Mouse (Mus musculus) forebrain, embryonic 14.5 days (tissue): ENCODE measurements around the gene Hist1h2be. TPM values are rescaled to one million over a fixed set of nuclear protein-coding genes. Genes with fewer than 3 reads are reported as not detected.

Source experiments
- ATAC-seq: fragments of 200-750 bp; cut with Nextera tagmentation; 2 replicates; pipeline ENCODE4 v1.8.0; 2017; ENCODE audit warnings: mild to moderate bottlenecking, moderate library complexity
- DNase-seq: peaks from one replicate; pipeline ENCODE4 v3.0.0-alpha.2; 2015; ENCODE audit warnings: low spot score
- H3K27ac ChIP-seq: fragments of 300-500 bp; sonication (generic); 2 replicates; pipeline ENCODE4 v1.5.1; 2014; ENCODE audit warnings: low read depth, mild to moderate bottlenecking, control low read depth, low read length, moderate library complexity
- H3K27me3 ChIP-seq: fragments of 300-500 bp; sonication (generic); replicated peaks from 2 replicates; pipeline ENCODE4 v1.6.1; 2014; ENCODE audit warnings: low read length, control low read depth, mixed read lengths; ENCODE audit not compliant: control insufficient read depth, insufficient read depth
- H3K36me3 ChIP-seq: fragments of 300-500 bp; sonication (generic); 2 replicates; pipeline ENCODE4 v1.6.1; 2014; ENCODE audit warnings: low read length, control low read depth; ENCODE audit not compliant: control insufficient read depth, insufficient read depth
- H3K4me1 ChIP-seq: fragments of 300-500 bp; sonication (generic); 2 replicates; pipeline ENCODE4 v1.6.1; 2014; ENCODE audit warnings: antibody characterized with exemption, low read length, control low read depth; ENCODE audit not compliant: control insufficient read depth, insufficient read depth
- H3K4me2 ChIP-seq: fragments of 300-500 bp; sonication (generic); 2 replicates; pipeline ENCODE4 v1.6.1; 2014; ENCODE audit warnings: mild to moderate bottlenecking, control low read depth, low read length
- H3K4me3 ChIP-seq: fragments of 300-500 bp; sonication (generic); 2 replicates; pipeline ENCODE4 v1.5.1; 2014; ENCODE audit warnings: low read depth, low read length, control low read depth
- H3K9ac ChIP-seq: fragments of 300-500 bp; sonication (generic); 2 replicates; pipeline ENCODE4 v1.6.1; 2014; ENCODE audit warnings: mild to moderate bottlenecking, low read length, control low read depth, moderate library complexity
- H3K9me3 ChIP-seq: fragments of 300-500 bp; sonication (generic); replicated peaks from 2 replicates; pipeline ENCODE4 v1.6.1; 2016; ENCODE audit warnings: low read length, control low read depth, mixed read lengths; ENCODE audit not compliant: control insufficient read depth
- WGBS: fragments of 180-500 bp; shearing (Covaris S2); extraction: QIAGEN DNeasy Blood & Tissue Kit; methylation state at CpG from one replicate; pipeline ENCODE4 v1.1.7; 2014; 5-methylcytosine and 5-hydroxymethylcytosine counted together
- polyA plus RNA-seq: library from polyadenylated mRNA; unstranded; fragments of >200 nt; fragmentation: Nextera tagmentation; extraction: Ambion mirVana; gene quantifications from 2 replicates; pipeline ENCODE4 v1.2.1, GENCODE M21; 2014

The Hist1h2be gene
- polyA plus RNA-seq, 1 experiment from 2014 or later, result 1.2 TPM

DNA sequence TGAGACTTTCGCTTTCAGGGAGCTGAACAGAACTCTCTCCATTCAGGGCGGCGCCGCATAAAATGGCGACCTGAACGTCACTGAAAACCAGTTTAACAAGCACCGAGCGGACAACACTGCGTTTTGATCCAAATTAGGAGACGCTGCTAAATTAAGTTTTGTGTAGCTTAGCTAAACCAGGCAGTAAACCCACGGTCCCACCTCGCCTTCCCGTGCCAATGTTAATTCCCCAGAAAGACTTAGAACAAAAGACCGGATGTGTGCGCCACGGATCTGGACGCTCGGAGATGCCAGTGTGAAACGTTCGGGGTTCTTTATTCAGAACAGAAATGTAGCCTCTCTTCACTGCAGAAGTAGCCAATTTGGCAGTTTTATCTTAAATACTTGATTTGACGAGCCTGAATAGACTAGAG lies 35.9 kb downstream of the Hist1h2be start:
- H3K27ac ChIP-seq, result peak overlapping the region; percentile 96
- H3K9ac ChIP-seq, result peak overlapping the region; percentile 72
- peak overlapping the region; percentile 93 for H3K4me2 ChIP-seq
- H3K36me3 ChIP-seq, result no peaks in the 10 kb centered on the region
- ATAC-seq (0 out of 2 replicates have a peak, but pooled peaks have one; percentile 21), DNase-seq (peak; percentile 84)
- peak overlapping the region; percentile 42 for H3K4me3 ChIP-seq
- H3K9me3 ChIP-seq, result no peaks in the 10 kb centered on the region
- no peaks in the 10 kb centered on the region for H3K27me3 ChIP-seq
- WGBS, result under 1% methylated on average over 21 of the region's 21 CpGs
- H3K4me1 ChIP-seq, result peaks cover 28% of the 10 kb centered on the region

DNA sequence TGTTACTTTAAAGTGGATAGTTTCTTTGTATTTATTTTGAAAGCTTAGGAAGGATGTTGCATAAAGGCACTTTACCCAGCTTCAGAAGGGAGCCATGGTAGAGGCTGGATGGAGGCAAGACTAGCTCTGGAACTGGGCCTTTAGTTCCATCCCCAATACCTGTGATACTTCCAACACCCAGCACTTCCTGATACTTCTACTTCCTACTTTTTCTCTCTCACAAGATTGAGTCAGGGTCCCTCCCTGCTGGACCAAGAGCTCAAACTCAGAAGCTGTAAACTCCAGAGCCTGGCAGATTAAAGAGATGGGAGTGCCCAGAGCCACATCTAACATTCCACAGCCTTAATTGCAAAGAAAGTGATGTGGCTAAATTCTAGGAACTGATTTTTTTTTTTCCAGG lies 36.6 kb downstream of the Hist1h2be start:
- H3K9ac ChIP-seq, result peak overlapping the region; percentile 72

DNA sequence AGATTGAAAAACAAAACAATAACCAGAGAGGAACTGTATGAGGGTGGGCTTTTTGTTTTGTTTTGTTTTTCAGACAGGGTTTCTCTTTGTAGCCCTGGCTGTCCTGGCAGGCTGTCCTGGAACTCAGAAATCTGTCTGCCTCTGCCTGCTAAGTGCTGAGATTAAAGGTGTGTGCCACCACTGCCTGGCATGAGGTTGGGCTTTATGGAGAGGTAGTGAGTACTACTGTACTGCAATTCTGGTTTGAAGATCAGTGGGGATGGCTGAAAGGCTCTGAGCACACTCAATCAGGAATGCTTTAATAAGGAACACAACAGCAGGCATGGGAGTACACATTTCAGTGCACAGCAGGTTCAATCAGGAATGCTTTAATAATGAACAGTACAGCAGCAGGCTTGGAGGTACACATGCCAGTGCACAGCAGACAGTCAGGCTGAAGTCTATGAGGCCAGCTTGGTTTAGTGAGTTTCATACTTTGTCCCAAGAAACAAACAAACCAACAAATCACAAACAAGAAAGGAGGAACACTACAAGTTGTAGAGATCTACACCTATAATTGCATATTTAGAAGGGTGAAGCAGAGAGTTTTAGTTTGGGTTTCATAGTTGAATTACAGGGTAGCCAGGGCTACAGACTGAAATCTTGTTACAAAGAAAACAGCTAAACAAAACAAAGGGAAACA lies 37.4 kb downstream of the Hist1h2be start:
- H3K9me3 ChIP-seq, result no peaks in the 10 kb centered on the region
- no peak for ATAC-seq
- H3K9ac ChIP-seq, result no peak overlapping the region
- DNase-seq, result peak; percentile 15
- no peaks in the 10 kb centered on the region for H3K27me3 ChIP-seq
- H3K4me1 ChIP-seq, result peaks cover 28% of the 10 kb centered on the region
- H3K4me2 ChIP-seq, result peak overlapping the region; percentile 93
- H3K27ac ChIP-seq, result peak overlapping the region; percentile 96
- H3K36me3 ChIP-seq, result no peaks in the 10 kb centered on the region
- H3K4me3 ChIP-seq, result no peak overlapping the region

More for the DNA sequence above, 36.6 kb downstream of the Hist1h2be start:
- DNase-seq (peak; percentile 6), ATAC-seq (no peak)
- Histone ChIP-seq H3K4me2 (peak overlapping the region; percentile 93), H3K4me1 (peaks cover 28% of the 10 kb centered on the region), H3K9me3 (no peaks in the 10 kb centered on the region), H3K27me3 (no peaks in the 10 kb centered on the region), H3K36me3 (no peaks in the 10 kb centered on the region), H3K27ac (peak overlapping the region; percentile 96), H3K4me3 (peak overlapping the region; percentile 42)

DNA sequence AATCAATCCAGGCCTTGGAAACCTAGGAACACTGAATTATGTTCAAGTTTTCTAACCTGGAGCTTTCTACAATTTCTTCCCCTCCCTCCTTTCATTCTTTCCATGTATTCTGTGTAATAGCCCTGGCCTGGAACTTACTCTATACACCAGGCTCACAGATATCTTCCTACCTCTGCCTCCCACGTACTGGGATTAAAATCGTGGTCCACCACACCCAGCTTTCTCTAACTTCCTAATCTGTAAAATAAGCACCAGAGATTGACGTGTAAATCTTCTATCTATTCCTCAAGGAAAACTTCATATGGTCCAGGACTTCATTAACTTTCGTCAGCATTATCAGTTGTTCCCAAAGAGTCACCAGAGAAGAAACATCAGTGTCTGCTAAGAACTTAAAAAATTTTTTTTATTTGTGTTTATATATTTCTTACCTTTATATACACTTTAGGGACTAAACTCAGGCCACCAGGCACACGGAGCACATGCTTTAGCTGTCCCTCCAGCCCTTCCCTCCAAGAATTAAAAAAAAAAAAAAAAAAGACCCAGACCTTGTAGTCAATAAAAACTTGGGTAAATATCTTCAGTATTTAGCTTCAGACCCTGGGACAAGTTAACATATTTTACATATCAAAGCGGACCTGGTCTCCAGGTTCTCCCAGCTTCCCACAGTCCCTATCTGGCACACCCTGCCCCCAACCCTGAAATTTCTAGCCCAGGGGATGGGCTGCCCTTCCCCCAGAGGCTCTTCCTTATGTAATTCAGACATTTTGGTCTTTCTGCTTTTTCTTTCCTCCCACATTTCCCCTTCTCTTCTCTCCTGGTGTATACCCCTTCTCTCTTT lies 38.5 kb downstream of the Hist1h2be start:
- Histone ChIP-seq H3K9ac (peak overlapping the region; percentile 74), H3K27me3 (no peaks in the 10 kb centered on the region), H3K4me2 (peak overlapping the region; percentile 93), H3K4me3 (peak overlapping the region; percentile 45), H3K4me1 (peaks cover 28% of the 10 kb centered on the region), H3K36me3 (no peaks in the 10 kb centered on the region), H3K9me3 (no peaks in the 10 kb centered on the region), H3K27ac (peak overlapping the region; percentile 96)
- ATAC-seq (no peak), DNase-seq (peak; percentile 15)
- 5% methylated on average over 6 of the region's 6 CpGs for WGBS

DNA sequence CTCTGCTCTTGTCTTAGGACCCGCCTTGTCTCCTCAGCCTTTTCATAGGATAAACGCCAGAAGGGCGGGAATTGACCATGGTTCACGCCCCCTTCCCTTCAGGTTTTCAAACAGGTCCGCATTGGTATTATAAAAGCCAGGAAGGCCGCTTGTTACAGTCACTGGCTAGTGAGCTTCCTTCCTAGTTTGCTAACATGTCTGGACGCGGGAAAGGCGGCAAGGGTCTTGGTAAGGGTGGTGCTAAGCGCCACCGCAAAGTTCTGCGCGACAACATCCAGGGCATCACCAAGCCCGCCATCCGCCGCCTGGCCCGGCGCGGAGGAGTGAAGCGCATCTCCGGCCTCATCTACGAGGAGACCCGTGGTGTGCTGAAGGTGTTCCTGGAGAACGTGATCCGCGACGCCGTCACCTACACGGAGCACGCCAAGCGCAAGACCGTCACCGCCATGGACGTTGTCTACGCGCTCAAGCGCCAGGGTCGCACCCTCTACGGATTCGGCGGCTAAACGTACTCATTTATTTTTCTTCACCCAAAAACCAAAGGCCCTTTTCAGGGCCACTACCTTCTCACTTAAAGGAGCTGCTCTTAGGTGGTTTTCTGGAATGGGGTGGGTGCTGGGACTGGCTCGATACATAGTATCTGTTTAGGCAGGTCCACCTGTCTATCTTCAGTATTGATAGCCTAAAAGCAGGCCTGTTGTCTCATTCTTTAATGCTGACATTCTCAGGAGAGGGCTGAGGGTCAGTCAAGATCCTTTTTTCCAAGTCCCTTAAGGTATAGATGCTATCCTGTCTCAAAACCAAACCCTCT lies 39.3 kb downstream of the Hist1h2be start, which contains the start of gene Hist1h4d:
Hist1h4d (plus strand) TSS at position 191 of the 811 bp plus-strand sequence.
- peak within 1 kb of the TSS; percentile 74 for H3K9ac ChIP-seq
- H3K4me3 ChIP-seq, result peak within 1 kb of the TSS; percentile 45
- ATAC-seq (peak; percentile 87), DNase-seq (peak; percentile 99)
- peak within 1 kb of the TSS; percentile 93 for H3K4me2 ChIP-seq
- H3K9me3 ChIP-seq, result no peaks in the 10 kb centered on the region
- no peaks in the 10 kb centered on the region for H3K36me3 ChIP-seq
- peaks cover 31% of the 10 kb centered on the region for H3K4me1 ChIP-seq
- peak within 1 kb of the TSS; percentile 96 for H3K27ac ChIP-seq
- no peaks in the 10 kb centered on the region for H3K27me3 ChIP-seq
- under 1% methylated on average over 43 of the region's 43 CpGs for WGBS

DNA sequence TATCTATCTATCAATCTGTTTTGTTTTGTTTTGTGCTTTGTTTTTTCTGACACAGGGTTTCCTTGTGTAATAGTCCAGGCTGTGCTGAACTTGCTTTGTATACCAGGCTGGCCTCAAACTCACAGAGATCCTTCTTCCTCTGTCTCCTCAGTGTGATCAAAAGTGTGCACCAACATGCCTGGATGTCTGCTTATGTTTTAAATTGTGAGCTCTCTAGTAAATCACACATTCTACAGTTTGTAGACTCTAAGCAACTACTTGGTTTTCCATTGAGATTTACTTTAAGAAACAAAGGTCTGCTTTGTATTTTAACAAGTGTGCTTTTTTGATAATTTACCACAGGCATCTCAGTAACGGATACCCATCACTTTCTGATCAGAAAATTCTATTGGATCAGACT lies 43.1 kb downstream of the Hist1h2be start:
- Histone ChIP-seq H3K9ac (no peak overlapping the region), H3K4me1 (peaks cover 30% of the 10 kb centered on the region), H3K4me2 (no peak overlapping the region), H3K27ac (no peak overlapping the region), H3K4me3 (no peak overlapping the region), H3K27me3 (no peaks in the 10 kb centered on the region), H3K9me3 (no peaks in the 10 kb centered on the region), H3K36me3 (no peaks in the 10 kb centered on the region)
- no peak for DNase-seq
- no peak for ATAC-seq
- WGBS, result 95% methylated on average over 1 of the region's 1 CpGs

DNA sequence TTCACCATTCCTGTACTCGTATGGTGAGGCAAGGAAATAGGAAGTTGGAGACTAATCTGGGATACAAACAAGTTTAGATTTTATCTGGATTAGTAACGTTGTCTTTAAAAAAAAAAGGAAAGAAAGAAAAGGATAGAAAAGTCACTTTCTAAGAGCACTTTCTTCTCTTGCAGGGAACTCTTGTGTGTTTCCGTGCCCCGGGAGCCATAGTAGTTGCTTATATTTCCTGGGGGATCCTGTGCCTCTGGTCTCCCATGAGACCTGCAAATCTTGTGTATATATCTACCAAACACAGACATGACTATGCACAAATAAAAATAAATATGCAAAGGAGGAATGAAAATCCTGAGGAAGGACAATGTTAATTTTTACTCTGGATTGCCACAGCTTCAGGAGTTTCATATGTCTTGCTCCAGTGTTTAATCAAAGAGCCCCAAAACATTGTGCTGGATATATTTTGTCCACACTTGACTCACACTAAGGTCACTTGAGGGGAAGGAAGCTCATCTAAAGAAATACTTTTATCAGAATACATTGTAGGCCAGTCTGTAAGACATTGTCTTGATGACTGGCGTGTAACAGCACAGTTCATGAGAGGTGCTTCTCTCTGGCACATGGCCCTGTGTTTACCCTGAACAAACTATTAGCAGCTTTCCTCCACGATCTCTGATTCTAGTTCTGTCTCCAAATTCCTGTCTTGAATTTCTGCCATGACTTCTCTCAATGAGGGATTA lies 43.9 kb downstream of the Hist1h2be start:
- no peak for DNase-seq
- no peak for ATAC-seq
- H3K36me3 ChIP-seq, result no peaks in the 10 kb centered on the region
- peak overlapping the region; percentile 78; the same call in 1 of the 2 replicates for H3K27ac ChIP-seq
- 36% methylated on average over 6 of the region's 6 CpGs for WGBS
- peak overlapping the region; percentile 37 for H3K4me3 ChIP-seq
- no peaks in the 10 kb centered on the region for H3K27me3 ChIP-seq
- no peaks in the 10 kb centered on the region for H3K9me3 ChIP-seq
- peaks cover 30% of the 10 kb centered on the region for H3K4me1 ChIP-seq
- peak overlapping the region; percentile 77 for H3K4me2 ChIP-seq
- peak overlapping the region; percentile 74 for H3K9ac ChIP-seq

DNA sequence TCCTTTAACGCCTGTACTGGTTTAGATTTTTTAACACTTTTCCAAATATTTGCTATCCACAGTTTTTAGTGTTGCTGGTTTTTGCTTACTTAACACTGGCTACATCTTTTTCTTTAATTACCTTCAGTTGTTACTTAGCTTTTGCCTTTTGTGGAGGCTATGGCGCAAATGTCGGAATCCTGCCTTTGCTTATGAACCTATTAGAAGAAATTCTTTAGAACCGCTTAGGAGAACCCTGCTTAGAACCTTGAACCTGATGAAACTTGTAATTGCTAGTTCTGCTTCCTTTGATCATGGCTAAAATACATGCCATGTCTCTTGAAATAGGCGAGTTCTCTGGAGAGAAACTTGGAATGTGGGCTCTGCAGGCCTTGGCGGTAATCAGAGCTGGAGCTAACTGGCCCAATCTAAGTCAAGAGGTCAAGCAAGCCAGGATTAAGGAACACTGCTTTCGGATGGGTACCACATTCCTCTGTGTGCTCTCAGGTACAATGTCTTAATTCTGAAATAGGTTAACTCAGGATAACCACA lies 44.5 kb downstream of the Hist1h2be start:
- peak overlapping the region; percentile 78 for H3K27ac ChIP-seq
- DNase-seq, result no peak
- H3K9ac ChIP-seq, result peak overlapping the region; percentile 74
- peak overlapping the region; percentile 77 for H3K4me2 ChIP-seq
- 2% methylated on average over 7 of the region's 7 CpGs for WGBS
- H3K4me1 ChIP-seq, result peaks cover 31% of the 10 kb centered on the region
- no peaks in the 10 kb centered on the region for H3K9me3 ChIP-seq
- no peak for ATAC-seq
- H3K4me3 ChIP-seq, result peak overlapping the region; percentile 37
- H3K36me3 ChIP-seq, result no peaks in the 10 kb centered on the region
- no peaks in the 10 kb centered on the region for H3K27me3 ChIP-seq
